Mouse (Mus musculus): Measurements from ENCODE around the gene Dao.

The Dao gene

DNA sequence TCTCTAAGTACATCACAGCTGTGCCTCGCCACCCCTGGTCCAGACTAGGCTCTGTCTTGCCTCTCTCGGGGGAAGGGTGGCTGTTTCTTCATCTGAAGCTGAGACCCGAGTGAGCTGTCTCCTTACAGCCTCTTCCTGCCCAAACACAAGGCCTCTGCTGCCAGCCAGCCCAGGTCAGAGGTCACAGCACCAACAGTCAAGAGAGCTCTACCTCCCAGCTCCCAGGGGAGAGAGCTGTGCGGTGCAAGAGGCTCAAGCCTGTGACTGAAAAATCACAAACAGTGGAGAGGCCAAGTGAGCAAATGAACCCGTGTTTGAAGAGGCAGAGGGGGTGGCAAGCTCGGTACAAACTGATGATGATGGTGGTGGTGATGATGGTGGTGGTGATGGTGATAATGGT lies 63.1 kb downstream of the Dao start:
- DNase-seq (ENCODE audit: extremely low read depth, insufficient read length, low spot score), result no peak

DNA sequence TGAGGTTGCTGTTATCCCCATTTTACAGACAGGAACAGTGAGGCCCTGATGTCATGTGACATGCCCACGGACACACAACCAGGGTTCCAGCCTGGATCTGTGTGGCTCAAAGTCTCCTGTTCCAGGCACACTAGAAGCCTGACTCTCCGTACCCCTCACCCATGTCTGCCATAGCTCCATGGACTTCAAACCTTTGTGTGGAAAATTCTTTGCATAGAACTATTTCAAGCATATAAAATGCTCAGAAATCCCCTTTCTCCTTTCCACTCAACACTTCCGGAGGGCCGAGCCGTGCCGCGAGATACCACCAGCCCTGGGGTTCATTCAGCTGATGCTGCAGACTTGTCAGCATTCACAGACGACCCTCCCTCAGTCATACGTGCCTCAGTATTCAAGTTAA lies 64.0 kb downstream of the Dao start:
- no peak for DNase-seq (ENCODE audit: extremely low read depth, insufficient read length, low spot score)

- no peak for DNase-seq (ENCODE audit: extremely low read depth, insufficient read length, low spot score)
These were observed 64.5 kb downstream of the Dao start for GRCm38 (mm10) chr5:114067982-114068381.

- DNase-seq (ENCODE audit: extremely low read depth, insufficient read length, low spot score), result no peak
These were observed 67.4 kb downstream of the Dao start for GRCm38 (mm10) chr5:114070858-114071257.

- DNase-seq (ENCODE audit: extremely low read depth, insufficient read length, low spot score), result no peak
These were observed 68.8 kb downstream of the Dao start for GRCm38 (mm10) chr5:114072262-114072661.
